Mouse (Mus musculus) right cerebral cortex, postnatal 25 days (tissue): Measurements from ENCODE around the gene Stk38.
A peak's percentile ranks its signal among the peaks of the same experiment; 100 is the strongest.
"Not testable (repeated sequence)": the region's sequence is repeated elsewhere in the genome, so short reads cannot be mapped to it uniquely, and the experiment has no call there.

Experiments used
- DNase-seq: peaks from one replicate; pipeline ENCODE4 v3.0.0; 2022

The Stk38 gene

GRCm38 (mm10) chr17:29006812-29007211, 983 bp downstream of the Stk38 start:
- no peak for DNase-seq

- no peak for DNase-seq
Observed at GRCm38 (mm10) chr17:29005002-29005401, 2.8 kb downstream of the Stk38 start.

DNA sequence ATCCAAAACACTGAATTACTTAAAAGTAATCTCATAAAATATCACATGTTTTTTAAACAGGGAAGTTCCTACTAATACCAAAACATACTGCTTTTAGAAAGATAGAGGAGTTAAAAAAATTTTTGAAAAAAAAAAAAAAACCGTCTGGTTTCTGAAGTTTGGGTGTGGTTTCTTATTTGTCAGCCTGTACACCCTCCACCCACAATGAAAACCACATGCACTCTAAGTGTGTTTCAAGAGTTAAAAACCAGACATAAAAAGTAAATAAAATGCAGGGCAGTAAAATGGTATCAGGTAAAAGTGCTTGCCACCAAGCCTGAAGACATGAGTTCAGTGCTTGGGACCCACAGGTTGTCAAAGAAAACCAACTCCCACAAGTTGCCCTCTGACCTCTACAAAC, 4.1 kb downstream of the Stk38 start:
- no peak for DNase-seq

GRCm38 (mm10) chr17:29000465-29000864, 7.3 kb downstream of the Stk38 start:
- no peak for DNase-seq

DNA sequence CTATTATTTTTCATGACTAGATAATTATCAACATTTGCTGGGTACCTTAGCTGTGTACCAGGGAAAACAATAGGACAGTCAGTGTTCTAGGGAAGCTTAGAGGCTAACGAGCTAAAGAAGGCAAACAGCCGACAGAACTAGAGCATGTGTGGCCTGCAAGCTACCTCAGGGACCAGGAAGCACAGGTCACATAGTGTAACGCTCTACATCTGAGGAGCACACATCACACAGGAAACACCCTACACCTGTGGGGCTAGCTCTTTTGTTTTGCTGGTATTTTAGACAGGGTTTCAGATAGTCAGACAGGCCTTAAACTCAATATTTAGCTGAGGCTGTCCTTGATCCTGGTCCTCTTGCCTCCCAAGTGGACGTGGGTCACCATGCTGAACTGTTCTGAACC, 13.2 kb downstream of the Stk38 start:
- DNase-seq, result no peak

GRCm38 (mm10) chr17:28993004-28993403, 14.8 kb downstream of the Stk38 start:
- DNase-seq, result not testable (repeated sequence)

- DNase-seq, result no peak
Observed at GRCm38 (mm10) chr17:28992105-28992504, 15.7 kb downstream of the Stk38 start.

- DNase-seq, result no peak
Observed at GRCm38 (mm10) chr17:28991286-28991685, 16.5 kb downstream of the Stk38 start.

DNA sequence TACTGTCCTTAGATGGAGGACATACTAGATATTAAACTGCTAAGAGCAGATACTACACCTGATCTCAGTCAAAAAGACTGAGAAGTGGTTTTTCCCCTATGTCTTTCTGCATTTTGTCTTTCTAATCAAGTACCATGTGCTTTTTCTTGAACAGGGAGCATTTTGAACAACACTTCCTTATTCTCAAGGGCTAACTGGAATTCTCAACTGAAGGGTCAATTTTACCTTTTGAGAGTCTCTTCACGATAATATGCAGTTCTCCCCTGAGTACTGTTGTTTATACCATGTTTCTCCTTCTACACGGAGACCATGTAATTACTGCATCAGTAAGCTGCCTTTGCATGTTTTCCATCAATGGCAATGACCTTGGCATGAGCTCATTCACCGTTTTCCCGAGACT, 17.7 kb downstream of the Stk38 start:
- no peak for DNase-seq

GRCm38 (mm10) chr17:28988996-28989395, 18.8 kb downstream of the Stk38 start:
- DNase-seq, result no peak

GRCm38 (mm10) chr17:28988291-28988690, 19.5 kb downstream of the Stk38 start:
- no peak for DNase-seq

DNA sequence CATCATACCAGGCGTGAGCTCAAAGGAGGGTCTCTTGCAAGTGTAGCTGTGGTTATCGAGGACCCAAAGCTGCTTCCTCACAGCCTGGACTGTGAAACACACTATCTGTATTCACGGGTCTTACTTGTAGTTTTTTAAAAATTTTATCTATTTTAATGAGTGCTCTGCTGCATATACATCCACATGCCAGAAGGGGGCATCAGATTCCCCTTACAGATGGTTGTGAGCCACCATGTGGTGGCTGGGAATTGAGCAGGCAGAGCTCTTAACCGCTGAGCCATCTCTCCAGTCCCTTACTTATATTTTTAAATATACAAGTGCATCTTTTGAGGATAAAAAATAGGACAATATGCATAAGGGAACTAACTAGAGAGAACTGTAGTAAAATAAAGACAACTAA, 20.1 kb downstream of the Stk38 start:
- no peak for DNase-seq

- DNase-seq, result no peak
Observed at GRCm38 (mm10) chr17:28986833-28987232, 21.0 kb downstream of the Stk38 start.

DNA sequence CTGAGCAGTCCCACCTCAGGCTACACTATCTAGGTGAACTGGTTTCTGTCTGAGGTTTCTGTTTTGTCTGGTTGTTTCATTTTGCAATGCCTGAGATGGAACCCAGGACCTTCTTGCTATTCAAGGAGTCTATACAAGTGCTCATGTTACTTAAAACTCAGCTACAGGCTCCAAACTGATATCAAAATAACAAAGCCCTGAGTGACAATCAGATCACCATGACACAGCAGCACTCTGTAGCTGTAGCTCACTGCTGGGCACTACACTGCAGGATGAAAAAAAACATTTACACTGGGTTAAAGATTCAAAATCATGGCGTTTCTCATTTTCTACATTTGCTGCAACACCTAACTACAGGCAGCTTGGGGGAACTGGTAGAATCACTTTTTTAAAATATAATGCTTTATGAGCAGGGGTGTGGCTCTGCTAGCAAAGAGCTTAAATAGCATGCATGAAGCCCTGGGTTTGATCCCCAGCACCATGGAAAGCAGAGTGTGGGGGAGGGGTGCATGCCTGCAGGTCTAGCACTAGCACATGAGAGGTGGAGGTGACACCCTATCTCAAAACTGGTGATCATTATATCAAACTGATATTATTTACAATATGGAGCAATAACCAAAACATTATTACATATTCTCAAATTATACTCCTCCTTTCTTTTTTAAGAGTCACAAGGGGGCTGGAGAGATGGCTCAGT, 22.9 kb downstream of the Stk38 start:
- DNase-seq, result no peak

DNA sequence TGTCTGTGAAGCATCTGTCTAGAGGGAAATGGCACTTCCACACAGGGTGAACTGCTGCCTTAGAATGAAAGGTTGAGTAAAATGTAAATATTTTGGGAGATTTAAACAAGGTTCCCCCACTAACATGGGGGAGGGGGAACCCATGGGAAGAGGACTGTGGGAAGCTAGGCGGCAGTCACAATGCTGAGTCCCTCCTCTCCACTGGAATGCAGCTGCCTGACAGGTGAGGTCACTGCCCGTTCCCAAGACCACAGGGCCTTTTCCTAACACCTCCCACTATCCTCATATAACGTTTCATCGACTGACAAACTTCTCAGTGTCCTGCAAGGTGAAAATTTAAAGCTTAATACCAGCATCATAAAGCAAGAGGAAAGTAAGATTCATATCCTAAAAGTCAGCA, 25.2 kb downstream of the Stk38 start:
- no peak for DNase-seq

GRCm38 (mm10) chr17:28981081-28981480, 26.7 kb downstream of the Stk38 start:
- DNase-seq, result no peak

DNA sequence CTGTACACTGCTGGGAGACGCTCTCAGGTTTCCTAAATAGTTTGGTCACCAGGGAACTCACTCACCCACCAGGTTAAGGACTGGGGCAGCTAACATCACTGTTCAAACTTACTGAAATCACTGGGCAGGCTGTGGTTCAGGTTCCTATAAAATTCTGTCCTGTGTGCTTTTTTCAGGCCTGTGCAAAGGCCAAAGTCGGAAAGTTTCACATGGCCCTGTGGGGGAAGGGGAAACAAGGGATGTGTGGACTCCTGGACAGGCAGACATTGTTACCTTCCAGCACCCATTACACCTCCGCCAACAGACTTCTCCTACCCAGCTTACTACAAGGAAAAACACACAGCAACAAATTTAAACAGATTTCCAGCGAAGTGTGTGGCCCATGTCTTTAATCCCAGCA, 28.7 kb downstream of the Stk38 start:
- no peak for DNase-seq

DNA sequence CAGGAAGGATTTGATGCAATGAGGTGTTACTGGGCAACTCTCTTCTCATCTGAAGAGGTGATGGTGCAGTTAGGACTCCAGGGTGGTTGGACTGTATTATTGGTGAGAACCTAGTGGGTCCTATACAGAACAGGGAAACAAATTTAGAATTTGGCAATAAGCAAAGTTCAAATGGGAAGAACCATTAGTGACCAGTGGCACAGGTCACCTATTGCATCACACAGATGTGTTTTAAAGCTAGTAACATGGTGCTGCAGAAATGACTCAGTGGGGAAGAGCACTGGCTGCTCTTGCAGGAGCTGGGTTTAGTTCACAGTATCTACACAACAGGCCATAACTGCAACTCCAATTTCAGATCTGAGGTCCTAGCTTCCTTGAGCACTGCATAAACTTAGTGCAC, 37.7 kb downstream of the Stk38 start:
- DNase-seq, result no peak

DNA sequence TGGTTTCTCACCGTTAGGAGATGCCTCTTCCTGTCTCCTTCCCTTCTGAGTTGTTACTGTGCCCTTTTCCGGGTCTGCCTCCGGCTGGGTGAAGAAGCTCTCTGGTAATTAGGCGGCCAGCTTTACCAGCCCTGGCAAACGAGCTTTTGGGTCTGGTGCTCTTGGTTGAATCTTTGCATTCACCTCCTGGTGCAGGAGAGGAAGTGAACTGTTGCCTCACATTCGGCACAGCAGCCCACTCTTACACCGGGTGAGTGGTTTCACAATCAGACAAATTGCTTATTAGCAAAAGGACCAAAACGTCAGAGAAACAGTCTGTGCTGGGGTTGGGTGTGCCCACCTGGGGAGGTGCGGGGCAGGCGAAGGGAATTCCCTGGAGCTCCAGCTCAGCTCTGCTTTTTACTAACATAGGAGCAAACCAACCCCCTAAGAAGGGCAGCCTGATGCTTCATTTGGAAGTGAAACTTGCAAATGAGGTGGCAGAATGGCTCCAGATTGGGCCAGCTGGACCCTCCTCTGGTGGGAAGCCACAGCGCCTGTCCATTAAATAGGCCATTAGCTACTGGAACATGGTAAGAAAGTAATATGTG, 40.7 kb downstream of the Stk38 start:
- DNase-seq, result no peak

DNA sequence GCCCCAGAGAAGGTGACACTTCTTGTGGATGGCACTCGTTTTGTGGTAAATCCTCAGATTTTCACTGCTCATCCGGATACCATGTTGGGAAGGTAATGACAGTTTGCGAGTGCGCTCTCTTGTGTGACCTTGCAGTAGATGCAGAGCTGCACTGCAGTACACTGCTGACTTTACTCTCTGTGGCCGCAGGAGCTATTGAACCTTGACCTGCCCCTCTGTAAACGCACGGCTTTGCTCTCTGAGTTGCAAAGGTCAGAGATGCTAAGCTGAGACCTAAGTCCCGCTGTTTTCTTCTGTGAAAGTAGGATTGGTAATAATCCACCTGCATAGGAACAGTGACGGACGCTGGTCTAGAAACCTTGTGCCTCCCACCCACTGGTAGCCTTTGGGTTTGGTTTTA, 46.2 kb downstream of the Stk38 start:
- no peak for DNase-seq

- DNase-seq, result no peak
Observed at GRCm38 (mm10) chr17:28960597-28960996, 47.2 kb downstream of the Stk38 start.

DNA sequence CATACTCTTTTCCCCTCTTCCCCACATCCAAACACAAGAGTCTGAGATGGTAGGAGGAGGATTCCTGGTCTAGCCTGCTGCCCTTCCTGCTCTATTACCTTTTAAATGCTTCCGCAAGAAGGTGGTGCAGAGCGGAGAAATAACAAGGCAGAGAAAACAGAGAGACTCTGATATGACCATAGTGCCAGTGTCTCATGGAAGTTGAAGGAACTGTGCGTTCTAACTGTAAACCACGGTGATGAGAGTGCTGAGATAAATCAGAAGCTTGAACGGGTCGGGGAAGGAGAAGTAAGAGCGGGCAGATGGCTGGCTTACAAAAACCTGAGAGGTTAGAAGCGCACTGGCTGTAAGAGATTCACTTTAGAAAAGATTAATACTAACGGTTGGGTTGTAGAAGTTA, 53.4 kb downstream of the Stk38 start:
- no peak for DNase-seq

DNA sequence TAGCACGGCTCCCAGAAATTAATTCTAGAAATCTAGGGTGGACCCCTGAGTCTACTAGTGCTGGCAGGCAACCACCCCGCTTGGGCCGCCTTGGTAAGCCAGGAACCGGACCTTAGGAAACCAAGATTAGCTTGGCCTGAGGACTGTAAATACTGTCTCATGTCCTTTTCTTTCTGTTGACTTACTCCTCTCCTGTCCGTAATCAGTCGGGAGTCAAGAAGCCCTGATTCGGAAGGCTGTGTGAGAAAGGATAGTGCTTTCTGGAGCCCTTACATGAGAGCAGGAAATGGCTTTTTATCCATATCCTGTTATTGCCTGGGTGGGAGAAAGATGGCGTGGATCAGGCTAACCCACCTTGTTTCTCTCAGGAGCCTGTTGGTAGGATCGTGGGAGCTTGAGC, 54.5 kb downstream of the Stk38 start:
- no peak for DNase-seq

- peak; percentile 89 for DNase-seq
Observed at GRCm38 (mm10) chr17:28951831-28952799, 55.7 kb downstream of the Stk38 start, which contains the start of gene Kctd20. Kctd20 (plus strand) TSS chr17:28951950.
